Mouse (Mus musculus) spleen, postnatal 4 days (tissue): ENCODE results near the gene Gm20854.
"Not testable (repeated sequence)": the region's sequence is repeated elsewhere in the genome, so short reads cannot be mapped to it uniquely, and the experiment has no call there.

Experiments
- DNase-seq, 2 experiments: peaks; one replicate each; pipeline ENCODE4 v3.0.0; 2022; ENCODE audit warnings: low spot score in 2 of 2

Gene Gm20854

GRCm38 (mm10) chrY:85530808-85531207, at the start of gene Gm20854:
Gene Gm20854, minus strand, starts transcription at chrY:85530908.
- not testable (repeated sequence) for DNase-seq
